Mouse (Mus musculus) telencephalon, adult 2 months (tissue): ENCODE data around the gene Cga.
A peak's percentile ranks its signal among the peaks of the same experiment; 100 is the strongest.
"Not testable (repeated sequence)": the region's sequence is repeated elsewhere in the genome, so short reads cannot be mapped to it uniquely, and the experiment has no call there.

ENCODE experiments used
- DNase-seq: peaks from one replicate; pipeline ENCODE4 v3.0.0-alpha.2; 2011; ENCODE audit warnings: low read depth, low spot score

Gene Cga

GRCm38 (mm10) chr4:34889812-34890185, 3.8 kb upstream of the Cga start:
- DNase-seq: no peak

GRCm38 (mm10) chr4:34898497-34898896, 4.9 kb downstream of the Cga start:
- DNase-seq: no peak

DNA sequence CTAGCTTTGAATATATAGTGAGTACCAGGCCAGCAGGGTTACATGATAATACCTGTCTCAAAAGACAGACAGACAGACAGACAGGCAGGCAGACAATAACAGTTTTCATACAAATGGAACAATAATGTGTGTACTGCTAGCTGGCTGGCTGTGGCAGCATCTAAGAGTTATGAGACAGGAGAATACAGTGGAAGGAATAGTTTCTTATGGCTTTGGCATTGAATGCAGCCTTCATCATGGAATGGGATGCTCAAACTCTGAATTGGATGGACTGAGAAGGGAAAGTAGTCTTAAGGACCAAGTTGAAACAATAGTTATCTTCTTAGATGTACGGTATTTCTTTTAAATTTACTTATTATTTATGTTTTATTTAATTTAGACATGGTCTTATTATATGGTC, 5.7 kb downstream of the Cga start:
- no peak for DNase-seq

GRCm38 (mm10) chr4:34900155-34900554, 6.6 kb downstream of the Cga start:
- peak; percentile 43 for DNase-seq

GRCm38 (mm10) chr4:34901166-34901565, 7.6 kb downstream of the Cga start:
- no peak for DNase-seq

DNA sequence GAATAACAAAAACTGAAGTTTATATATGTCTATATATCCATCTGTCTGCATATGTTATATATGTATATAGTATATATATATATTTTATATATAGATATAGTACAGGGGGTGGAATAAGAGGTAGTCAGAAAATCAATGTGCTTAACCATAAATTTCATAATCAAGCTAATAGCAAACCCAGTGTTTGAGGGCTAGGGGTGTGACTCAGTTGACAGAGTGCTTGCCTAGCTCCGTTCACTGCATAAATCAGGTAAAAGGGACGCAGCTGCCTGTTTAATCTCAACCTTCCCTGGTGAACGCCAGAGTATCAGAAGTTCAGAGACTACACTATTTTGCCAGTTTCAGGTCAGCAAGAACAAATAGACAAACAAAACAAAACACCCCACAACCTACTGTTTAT, 8.0 kb downstream of the Cga start:
- DNase-seq: not testable (repeated sequence)

- no peak for DNase-seq
These were observed 11.8 kb downstream of the Cga start for GRCm38 (mm10) chr4:34905396-34905795.

DNA sequence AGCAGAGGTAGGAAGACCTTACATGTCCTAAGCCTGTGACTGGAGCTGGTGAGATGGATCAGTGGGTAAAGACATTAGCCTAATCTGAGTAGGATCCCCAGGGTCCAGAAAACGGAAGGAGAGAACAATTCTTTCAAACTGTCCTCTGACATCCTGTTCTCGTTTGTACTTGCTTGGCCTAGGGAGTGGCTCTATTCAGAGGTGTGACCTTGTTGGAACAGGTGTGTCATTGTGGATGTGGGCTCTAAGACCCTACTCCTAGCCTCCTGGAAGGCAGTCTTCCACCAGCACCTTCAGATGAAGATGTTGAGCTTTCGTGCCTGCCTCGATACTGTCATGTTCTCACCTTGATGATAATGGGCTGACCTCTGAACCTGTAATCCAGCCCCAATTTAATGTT, 12.6 kb downstream of the Cga start:
- no peak for DNase-seq

GRCm38 (mm10) chr4:34907026-34907425, 13.4 kb downstream of the Cga start:
- no peak for DNase-seq

GRCm38 (mm10) chr4:34908127-34908526, 14.5 kb downstream of the Cga start:
- DNase-seq: no peak

DNA sequence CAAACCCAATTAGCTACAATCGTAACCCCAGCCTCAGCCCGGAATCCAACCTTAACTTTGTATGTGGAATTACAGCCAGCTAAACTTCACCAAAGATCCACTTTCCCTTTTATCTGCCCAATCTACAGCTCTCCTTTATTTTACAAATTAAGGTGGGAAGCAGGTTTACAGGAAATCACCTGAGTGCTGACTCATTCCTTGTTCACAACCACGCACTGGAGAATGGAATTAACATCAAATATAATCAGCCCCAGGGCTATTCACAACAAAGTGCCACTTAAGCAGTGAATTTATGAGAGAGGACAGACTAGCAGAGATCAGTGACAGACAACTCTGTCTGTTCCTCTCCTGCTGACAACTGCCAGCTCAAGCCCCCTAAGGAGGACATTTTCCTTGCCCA, 17.8 kb downstream of the Cga start:
- DNase-seq: no peak

- DNase-seq: no peak
These were observed 18.6 kb downstream of the Cga start for GRCm38 (mm10) chr4:34912171-34912570.

GRCm38 (mm10) chr4:34917400-34917799, 23.8 kb downstream of the Cga start:
- no peak for DNase-seq

- peak; percentile 51 for DNase-seq
These were observed 28.7 kb downstream of the Cga start for GRCm38 (mm10) chr4:34922177-34922870.

DNA sequence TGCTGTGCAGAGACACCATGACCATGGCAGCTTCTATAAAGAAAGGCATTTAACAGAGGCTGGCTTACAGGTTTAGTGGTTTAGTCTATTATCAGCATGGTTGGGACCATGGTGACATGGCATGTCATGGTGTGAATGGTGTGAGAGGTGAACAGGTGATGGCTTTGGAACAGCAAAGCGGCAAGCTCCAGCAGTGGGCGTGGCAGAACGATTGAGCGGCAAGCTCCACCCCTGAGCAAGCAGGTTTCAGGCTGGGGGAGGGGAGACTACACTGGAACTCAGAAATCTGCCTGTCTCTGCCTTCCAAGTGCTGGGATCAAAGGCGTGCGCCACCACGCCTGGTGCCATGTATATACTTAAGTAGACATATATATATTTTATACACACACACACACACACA, 34.8 kb downstream of the Cga start:
- DNase-seq: not testable (repeated sequence)

GRCm38 (mm10) chr4:34941046-34941445, 47.5 kb downstream of the Cga start:
- DNase-seq: no peak

GRCm38 (mm10) chr4:34947181-34947580, 53.6 kb downstream of the Cga start:
- no peak for DNase-seq

DNA sequence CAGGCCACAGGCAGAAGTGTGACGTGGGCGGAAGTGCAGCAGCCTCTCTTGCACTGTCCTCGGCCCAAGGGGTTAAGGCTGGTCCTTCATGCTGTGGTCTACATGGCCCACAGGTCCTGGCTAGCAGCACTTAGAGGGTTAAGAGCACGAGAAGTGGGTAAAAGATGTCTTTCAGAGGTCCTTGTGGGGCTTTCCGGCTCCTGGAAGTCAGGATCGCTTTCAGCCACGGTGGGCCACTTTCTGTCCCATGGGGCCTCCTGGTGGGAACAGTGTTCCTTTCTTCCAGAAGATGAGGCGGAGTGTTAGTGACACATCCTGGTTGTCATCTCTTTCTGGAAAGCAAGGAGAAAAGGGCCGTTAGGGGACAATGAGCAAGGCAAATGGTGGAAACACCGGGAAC, 60.1 kb downstream of the Cga start:
- DNase-seq: no peak
